Comparison of ENCODE assay signal across 8 mouse cellular contexts in the genomic region with DNA sequence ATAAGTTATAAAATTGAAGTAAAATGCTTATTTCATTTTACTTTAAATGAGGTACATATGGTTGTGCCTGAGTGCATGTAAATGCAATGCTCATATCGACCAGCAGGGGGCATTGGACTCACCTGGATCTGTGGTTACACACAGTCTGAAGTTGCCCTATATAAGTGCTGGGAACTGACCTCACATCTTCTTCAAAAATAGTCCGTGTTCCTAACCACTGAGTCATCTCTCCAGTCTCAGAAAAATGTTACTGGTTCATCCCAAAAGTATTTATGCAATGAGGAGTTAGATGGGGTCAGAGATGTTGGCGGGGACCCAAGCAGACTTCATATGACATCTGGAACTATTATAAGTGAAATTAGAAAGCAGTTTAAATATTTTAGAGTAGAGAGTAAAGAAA. TPM values are rescaled to one million over a fixed set of nuclear protein-coding genes. Genes with fewer than 3 reads are reported as not detected.
DNase-seq lines count a peak whose midpoint lies in the region; ATAC-seq lines count a peak whose summit lies in the region.

No protein-coding gene starts in this region.

- H3K9ac ChIP-seq in forebrain, embryonic 11.5 days (ENCODE audit: low read length) = no peak overlapping the region

- H3K27ac ChIP-seq in forebrain, embryonic 11.5 days (ENCODE audit: low read depth, low read length) = no peak overlapping the region

- H3K9me3 ChIP-seq in forebrain, embryonic 11.5 days (ENCODE audit: control insufficient read depth, low read length) = no peaks in the 10 kb centered on the region

- peak; percentile 82 for ATAC-seq in common myeloid progenitor, adult 5-6 weeks (replicated peaks; ENCODE audit: low read depth, poor library complexity, severe bottlenecking)
- ATAC-seq in megakaryocyte progenitor cell, adult 5-6 weeks (replicated peaks; ENCODE audit: poor library complexity) = peak; percentile 92
- ATAC-seq in forebrain, embryonic 11.5 days (replicated peaks; ENCODE audit: low FRiP score) = no peak

- no peaks in the 10 kb centered on the region for H3K36me3 ChIP-seq in forebrain, embryonic 11.5 days (ENCODE audit: control insufficient read depth, insufficient read depth, low read length)

- H3K4me2 ChIP-seq in forebrain, embryonic 11.5 days (ENCODE audit: low read depth, low read length, severe bottlenecking) = no peak overlapping the region

- no peaks in the 10 kb centered on the region for H3K27me3 ChIP-seq in forebrain, embryonic 11.5 days (ENCODE audit: control insufficient read depth, insufficient read depth, low read length)

- no peak overlapping the region for H3K4me3 ChIP-seq in forebrain, embryonic 11.5 days (ENCODE audit: low read depth, low read length)

- peak; percentile 10 for DNase-seq in gastrocnemius, adult 18-20 months (ENCODE audit: low spot score)
- no peak for DNase-seq in gastrocnemius, postnatal 25 days
- peak; percentile 73 for DNase-seq in CD4-positive, CD25-positive, alpha-beta regulatory T cell, adult 2 months (ENCODE audit: low read depth, low spot score)
- DNase-seq in frontal cortex, adult 2 months (ENCODE audit: extremely low spot score in 1 of 2, low spot score in 1 of 2) = no peak
- no peak for DNase-seq in forebrain, embryonic 11.5 days (ENCODE audit: low spot score)
- no peak for DNase-seq in heart, adult 9 months (ENCODE audit: low spot score in 2 of 2)

- H3K4me1 ChIP-seq in forebrain, embryonic 11.5 days (replicated peaks; ENCODE audit: control insufficient read depth, insufficient read depth, low read length) = no peaks in the 10 kb centered on the region

- 56% methylated on average over 3 of the region's 3 CpGs for WGBS in forebrain, embryonic 11.5 days

RNA-seq across cellular contexts. Expression of gene Otud1, which starts 25.4 kb away (rescaled TPM):
- 100 to 1,000 TPM in 1 of 2 experiments, 10 to 100 TPM in 1; 19.7 to 263 TPM for total RNA-seq in gastrocnemius, adult 18-20 months (2021)
- total RNA-seq in gastrocnemius, postnatal 25 days (2021) = 10 to 100 TPM; 13.0 to 17.5 TPM
- total RNA-seq in common myeloid progenitor, adult 5-6 weeks (2017) = 4.0 and 8.9 TPM in 2 replicates
- 5.8 and 6.4 TPM in 2 replicates for total RNA-seq in megakaryocyte progenitor cell, adult 5-6 weeks (2015)
- 3.1 and 3.3 TPM in 2 replicates for total RNA-seq in megakaryocyte progenitor cell, adult 5-6 weeks (2017)
- 14.2 and 14.3 TPM in 2 replicates for polyA plus RNA-seq in frontal cortex, adult 2 months (2012; rRNA removed)
- polyA plus RNA-seq in forebrain, embryonic 11.5 days (2014; fragmentation: Nextera tagmentation; extraction: Ambion mirVana) = 0.80 and 1.00 TPM in 2 replicates

Comparison
In these comparisons a context has a peak if more than half of its experiments do, and no peak if none do; other contexts are left out.
1. DNase-seq: peak in gastrocnemius, adult 18-20 months (single experiment) and CD4-positive, CD25-positive, alpha-beta regulatory T cell, adult 2 months (single experiment); none in gastrocnemius, postnatal 25 days (single experiment), frontal cortex, adult 2 months (0 of 2), forebrain, embryonic 11.5 days (single experiment) and heart, adult 9 months (0 of 2).